Mouse (Mus musculus) intestine, embryonic 16.5 days (tissue): ENCODE measurements at regions not wholly inside any gene's neighbourhood (a gene's known extent, or its start where the extent isn't known, plus 50 kb on each side); places are given as distances from the start of the nearest gene placed in this dataset.

Experiments used
- ATAC-seq: fragments of 200-750 bp; cut with Nextera tagmentation; 2 replicates; pipeline ENCODE4 v1.8.0; 2017; ENCODE audit warnings: moderate TSS enrichment, moderate library complexity
- H3K27ac ChIP-seq: fragments of 300-500 bp; sonication (generic); 2 replicates; pipeline ENCODE4 v1.5.1; 2014; ENCODE audit warnings: mild to moderate bottlenecking, low read length
- H3K27me3 ChIP-seq: fragments of 300-500 bp; sonication (generic); replicated peaks from 2 replicates; pipeline ENCODE4 v1.6.1; 2014; ENCODE audit warnings: low read length, control low read depth, mixed read lengths; ENCODE audit not compliant: control insufficient read depth, insufficient read depth
- H3K36me3 ChIP-seq: fragments of 300-500 bp; sonication (generic); 2 replicates; pipeline ENCODE4 v1.6.1; 2014; ENCODE audit warnings: low read length, control low read depth; ENCODE audit not compliant: control insufficient read depth, insufficient read depth
- H3K4me1 ChIP-seq: fragments of 300-500 bp; sonication (generic); 2 replicates; pipeline ENCODE4 v1.6.1; 2014; ENCODE audit warnings: low read length, control low read depth, mixed read lengths; ENCODE audit not compliant: control insufficient read depth, insufficient read depth
- H3K4me2 ChIP-seq: fragments of 300-500 bp; sonication (generic); 2 replicates; pipeline ENCODE4 v1.6.1; 2014; ENCODE audit warnings: low read depth, low read length, control low read depth
- H3K4me3 ChIP-seq: fragments of 300-500 bp; sonication (generic); 2 replicates; pipeline ENCODE4 v1.5.1; 2014; ENCODE audit warnings: mild to moderate bottlenecking, low read length
- H3K9ac ChIP-seq: fragments of 300-500 bp; sonication (generic); 2 replicates; pipeline ENCODE4 v1.6.1; 2014; ENCODE audit warnings: low read depth, low read length
- H3K9me3 ChIP-seq: fragments of 300-500 bp; sonication (generic); 2 replicates; pipeline ENCODE4 v1.6.1; 2016; ENCODE audit warnings: low read length, control low read depth; ENCODE audit not compliant: control insufficient read depth
- WGBS: fragments of 180-500 bp; shearing (Covaris S2); extraction: QIAGEN DNeasy Blood & Tissue Kit; methylation state at CpG from one replicate; pipeline ENCODE4 v1.1.7; 2014; 5-methylcytosine and 5-hydroxymethylcytosine counted together

DNA sequence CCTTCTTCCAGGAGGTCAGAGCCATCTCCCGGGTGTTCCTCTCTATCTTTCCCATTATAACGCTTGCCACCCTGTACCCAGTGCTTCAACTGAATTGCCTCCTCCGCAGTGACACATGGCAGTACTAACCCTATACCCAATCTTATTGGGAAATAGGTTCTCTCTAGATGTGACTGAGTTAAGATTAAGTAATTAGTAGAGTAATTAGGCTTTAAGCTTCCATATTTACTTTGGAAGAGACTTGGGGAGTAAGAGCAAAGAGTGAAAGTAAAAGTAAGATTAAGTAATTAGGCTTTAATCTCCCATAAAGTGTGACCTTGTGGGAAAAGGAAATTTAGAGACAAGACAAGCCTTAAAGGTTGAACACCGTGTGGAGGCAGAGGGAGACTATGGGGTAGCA is 148.7 kb upstream of the Prok2 start:
- no peak overlapping the region for H3K27ac ChIP-seq
- H3K36me3 ChIP-seq: no peaks in the 10 kb centered on the region
- no peak overlapping the region for H3K9ac ChIP-seq
- WGBS: 86% methylated on average over 4 of the region's 4 CpGs
- H3K9me3 ChIP-seq: no peaks in the 10 kb centered on the region
- no peak for ATAC-seq
- no peaks in the 10 kb centered on the region for H3K4me1 ChIP-seq
- no peak overlapping the region for H3K4me2 ChIP-seq
- no peak overlapping the region for H3K4me3 ChIP-seq
- H3K27me3 ChIP-seq: no peaks in the 10 kb centered on the region

DNA sequence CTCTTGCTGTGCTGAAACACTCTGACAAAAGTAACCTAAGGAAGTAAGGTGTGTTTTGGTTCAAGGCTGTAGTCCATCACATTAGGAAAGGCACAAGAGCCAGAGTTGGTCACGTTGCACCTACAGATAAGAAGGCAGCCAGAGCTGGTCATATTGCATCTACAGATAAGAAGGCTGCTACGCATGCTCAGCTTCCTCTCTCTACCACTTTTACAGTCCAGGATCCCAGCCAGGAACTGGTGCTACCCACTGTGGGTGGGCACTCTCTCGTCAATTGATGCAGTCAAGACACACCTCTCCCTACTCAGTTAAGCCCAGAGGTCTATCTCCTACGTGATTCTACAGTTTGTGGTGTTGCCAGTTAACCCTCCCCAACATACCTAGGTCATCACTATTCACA is 147.8 kb upstream of the Prok2 start:
- no peaks in the 10 kb centered on the region for H3K27me3 ChIP-seq
- H3K9ac ChIP-seq: no peak overlapping the region
- no peak overlapping the region for H3K27ac ChIP-seq
- no peak overlapping the region for H3K4me2 ChIP-seq
- no peak for ATAC-seq
- WGBS: 65% methylated on average over 4 of the region's 4 CpGs
- H3K36me3 ChIP-seq: no peaks in the 10 kb centered on the region
- H3K4me1 ChIP-seq: no peaks in the 10 kb centered on the region
- H3K4me3 ChIP-seq: no peak overlapping the region
- no peaks in the 10 kb centered on the region for H3K9me3 ChIP-seq

DNA sequence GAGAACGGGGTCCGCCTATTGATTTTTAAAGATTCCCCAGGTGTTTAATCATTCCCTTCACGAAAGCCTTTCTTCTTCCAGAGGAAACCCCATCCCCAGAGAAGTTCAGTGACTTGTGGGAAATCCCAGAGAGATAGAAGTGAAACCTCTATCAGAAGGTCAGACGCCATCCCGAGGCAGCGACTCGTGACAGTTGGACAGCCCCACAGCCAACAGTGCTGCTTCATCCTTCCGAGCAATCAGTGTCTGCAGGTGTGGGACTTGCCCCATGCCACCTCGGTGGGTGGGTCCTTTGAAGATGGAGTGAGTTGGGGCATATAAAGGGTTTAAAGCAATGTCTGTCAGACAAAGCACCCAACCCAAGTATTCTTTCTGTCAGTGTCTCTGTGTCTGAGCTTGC is 139.9 kb upstream of the Prok2 start:
- no peaks in the 10 kb centered on the region for H3K4me1 ChIP-seq

DNA sequence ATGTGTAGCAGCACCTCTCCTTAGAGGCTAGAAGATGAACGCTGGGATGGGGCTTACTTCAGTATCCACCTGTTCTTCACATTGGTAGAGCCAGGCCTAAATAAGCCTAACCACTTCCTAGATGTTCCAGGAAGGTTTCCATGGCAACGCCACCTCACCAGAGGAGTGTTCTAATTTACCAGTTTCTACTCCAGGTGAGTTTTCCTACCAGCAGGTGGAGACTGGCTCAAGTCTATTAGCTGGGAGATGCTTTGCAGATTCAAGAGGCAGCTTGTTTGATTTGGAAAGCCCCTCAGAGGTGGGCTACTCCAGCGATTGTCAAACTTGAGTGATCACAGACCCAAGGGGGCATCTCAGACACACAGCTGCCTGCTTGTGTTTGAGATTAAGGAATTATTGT is 138.8 kb upstream of the Prok2 start:
- no peak for ATAC-seq

More for the DNA sequence above, 139.9 kb upstream of the Prok2 start:
- Histone ChIP-seq H3K36me3 (no peaks in the 10 kb centered on the region), H3K9me3 (no peaks in the 10 kb centered on the region), H3K27ac (no peak overlapping the region), H3K9ac (no peak overlapping the region), H3K4me3 (no peak overlapping the region), H3K27me3 (no peaks in the 10 kb centered on the region), H3K4me2 (no peak overlapping the region)
- WGBS: 67% methylated on average over 9 of the region's 9 CpGs
- no peak for ATAC-seq

GRCm38 (mm10) chr6:99863418-99863817 is 137.2 kb upstream of the Prok2 start:
- no peak for ATAC-seq
- H3K36me3 ChIP-seq: no peaks in the 10 kb centered on the region
- H3K9ac ChIP-seq: no peak overlapping the region
- no peaks in the 10 kb centered on the region for H3K9me3 ChIP-seq
- no peak overlapping the region for H3K4me2 ChIP-seq
- H3K27me3 ChIP-seq: no peaks in the 10 kb centered on the region
- no peaks in the 10 kb centered on the region for H3K4me1 ChIP-seq
- H3K27ac ChIP-seq: no peak overlapping the region
- no peak overlapping the region for H3K4me3 ChIP-seq
- 57% methylated on average over 9 of the region's 9 CpGs for WGBS

More for the DNA sequence above, 138.8 kb upstream of the Prok2 start:
- H3K9ac ChIP-seq: no peak overlapping the region
- H3K4me1 ChIP-seq: no peaks in the 10 kb centered on the region
- no peak overlapping the region for H3K27ac ChIP-seq
- WGBS: 49% methylated on average over 3 of the region's 3 CpGs
- no peaks in the 10 kb centered on the region for H3K9me3 ChIP-seq
- H3K4me3 ChIP-seq: no peak overlapping the region
- no peaks in the 10 kb centered on the region for H3K27me3 ChIP-seq
- H3K4me2 ChIP-seq: no peak overlapping the region
- H3K36me3 ChIP-seq: no peaks in the 10 kb centered on the region

DNA sequence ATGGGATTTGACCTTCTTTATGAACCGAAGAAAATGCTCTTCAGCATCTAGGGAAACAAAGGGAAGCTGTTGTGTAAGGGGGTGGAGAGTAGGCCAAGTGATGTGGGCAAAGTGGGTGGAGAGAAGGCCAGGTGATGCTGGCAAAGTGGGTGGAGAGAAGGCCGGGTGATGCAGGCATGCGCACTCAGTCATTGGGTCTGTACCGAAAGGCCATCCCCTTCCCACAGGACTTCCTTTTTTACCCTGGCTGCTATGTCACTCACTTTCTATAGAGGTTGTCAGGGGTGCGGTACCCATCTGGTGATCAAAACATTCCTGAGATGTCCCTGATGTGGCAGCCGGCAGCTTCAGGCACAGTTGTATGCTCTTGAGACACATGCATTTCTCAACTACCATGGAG is 131.2 kb upstream of the Prok2 start:
- Histone ChIP-seq H3K9me3 (no peaks in the 10 kb centered on the region), H3K4me2 (no peak overlapping the region), H3K27ac (no peak overlapping the region), H3K36me3 (no peaks in the 10 kb centered on the region), H3K27me3 (no peaks in the 10 kb centered on the region), H3K4me1 (no peaks in the 10 kb centered on the region), H3K9ac (no peak overlapping the region), H3K4me3 (no peak overlapping the region)
- 84% methylated on average over 6 of the region's 6 CpGs for WGBS
- ATAC-seq: no peak

DNA sequence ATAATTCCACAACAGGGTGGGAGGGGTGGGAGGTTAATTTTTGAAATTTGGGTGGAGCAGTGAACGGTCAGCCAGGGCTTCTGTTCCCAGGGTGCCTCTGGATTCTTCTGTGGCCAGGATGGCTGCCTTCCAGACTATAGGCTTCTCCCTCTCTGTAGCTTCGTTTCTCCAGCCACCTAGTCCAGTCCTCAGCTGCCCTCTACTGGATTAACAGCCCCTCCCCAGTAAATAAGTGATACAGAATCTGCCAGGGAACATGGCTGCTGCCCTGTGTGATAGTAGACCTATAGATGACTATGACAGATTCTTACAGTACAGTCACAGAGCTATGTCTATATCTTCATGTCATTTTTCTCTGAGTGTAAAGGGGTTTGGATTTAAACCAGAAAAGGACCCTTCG is 127.5 kb upstream of the Prok2 start:
- no peaks in the 10 kb centered on the region for H3K9me3 ChIP-seq
- no peak overlapping the region for H3K27ac ChIP-seq
- WGBS: 44% methylated on average over 3 of the region's 3 CpGs
- H3K27me3 ChIP-seq: no peaks in the 10 kb centered on the region
- no peak for ATAC-seq
- H3K4me3 ChIP-seq: no peak overlapping the region
- H3K9ac ChIP-seq: no peak overlapping the region
- H3K4me2 ChIP-seq: no peak overlapping the region
- H3K4me1 ChIP-seq: no peaks in the 10 kb centered on the region
- H3K36me3 ChIP-seq: no peaks in the 10 kb centered on the region

- no peak overlapping the region for H3K27ac ChIP-seq
- no peaks in the 10 kb centered on the region for H3K36me3 ChIP-seq
- no peak for ATAC-seq
- no peak overlapping the region for H3K4me3 ChIP-seq
- H3K27me3 ChIP-seq: no peaks in the 10 kb centered on the region
- no peaks in the 10 kb centered on the region for H3K4me1 ChIP-seq
- H3K4me2 ChIP-seq: no peak overlapping the region
- no peaks in the 10 kb centered on the region for H3K9me3 ChIP-seq
- H3K9ac ChIP-seq: no peak overlapping the region
- 67% methylated on average over 1 of the region's 1 CpGs for WGBS
Observed at GRCm38 (mm10) chr6:99850706-99851105, 124.5 kb upstream of the Prok2 start.

GRCm38 (mm10) chr6:99845508-99845846 is 119.3 kb upstream of the Prok2 start:
- no peak overlapping the region for H3K4me3 ChIP-seq
- no peak overlapping the region for H3K27ac ChIP-seq
- no peaks in the 10 kb centered on the region for H3K27me3 ChIP-seq
- no peaks in the 10 kb centered on the region for H3K4me1 ChIP-seq
- no peaks in the 10 kb centered on the region for H3K36me3 ChIP-seq
- WGBS: 60% methylated on average over 4 of the region's 4 CpGs
- H3K9me3 ChIP-seq: no peaks in the 10 kb centered on the region
- no peak overlapping the region for H3K4me2 ChIP-seq
- no peak overlapping the region for H3K9ac ChIP-seq
- ATAC-seq: no peak

- Histone ChIP-seq H3K9me3 (no peaks in the 10 kb centered on the region), H3K4me3 (no peak overlapping the region)
Observed at GRCm38 (mm10) chr6:99844775-99845507, 118.7 kb upstream of the Prok2 start.

More at GRCm38 (mm10) chr6:99844775-99845507, 118.7 kb upstream of the Prok2 start:
- Histone ChIP-seq H3K4me1 (no peaks in the 10 kb centered on the region), H3K36me3 (no peaks in the 10 kb centered on the region), H3K27ac (no peak overlapping the region), H3K4me2 (no peak overlapping the region), H3K27me3 (no peaks in the 10 kb centered on the region), H3K9ac (no peak overlapping the region)
- WGBS: 37% methylated on average over 4 of the region's 4 CpGs
- no peak for ATAC-seq
